ENCODE assay signal across 17 mouse cellular contexts in genomic region chr1:153292892-153293291, GRCm38 (mm10). TPM values are rescaled to one million over a fixed set of nuclear protein-coding genes. Genes with fewer than 3 reads are reported as not detected.
DNase-seq lines count a peak whose midpoint lies in the region; ATAC-seq lines count a peak whose summit lies in the region.
"Had no signal": no experiment of that assay in that cellular context is flagged by ENCODE, and none has a peak within 500 bp of the region (broad histone marks: within the 10 kb centered on the region; RNA-seq: fewer than 3 reads in every experiment).

No protein-coding gene starts in this region.

- no peaks in the 10 kb centered on the region for H3K27me3 ChIP-seq in heart, embryonic 10.5 days (ENCODE audit: insufficient read depth, poor library complexity, severe bottlenecking)
- H3K27me3 ChIP-seq in hindbrain, embryonic 14.5 days (ENCODE audit: control insufficient read depth, insufficient read depth, low read length), result no peaks in the 10 kb centered on the region
- no peaks in the 10 kb centered on the region for H3K27me3 ChIP-seq in hindbrain, embryonic 13.5 days
- no peaks in the 10 kb centered on the region for H3K27me3 ChIP-seq in neural tube, embryonic 13.5 days
- H3K27me3 ChIP-seq in neural tube, embryonic 15.5 days (replicated peaks), result no peaks in the 10 kb centered on the region
- H3K27me3 ChIP-seq: hindbrain, embryonic 12.5 days; midbrain, embryonic 12.5 days had no signal

- peak; percentile 75 for DNase-seq in heart, embryonic 10.5 days (ENCODE audit: low spot score)
- DNase-seq in heart, adult 9 months (ENCODE audit: low spot score in 2 of 2), result no peak
- no peak for DNase-seq in hindbrain, embryonic 14.5 days (ENCODE audit: low spot score)
- peak; percentile 20 for DNase-seq in retina, embryonic 14.5 days (ENCODE audit: low spot score)
- no peak for DNase-seq in left cerebral cortex, postnatal 4 days
- DNase-seq: B cell, adult 2 months; gastrocnemius, postnatal 14 days; kidney, adult 11 months; lung, adult 2 months; lung, postnatal 36 days; thymus, postnatal 36 days had no signal

- no peaks in the 10 kb centered on the region for H3K9me3 ChIP-seq in heart, embryonic 10.5 days
- no peaks in the 10 kb centered on the region for H3K9me3 ChIP-seq in hindbrain, embryonic 14.5 days (ENCODE audit: control insufficient read depth, low read length)
- no peaks in the 10 kb centered on the region for H3K9me3 ChIP-seq in hindbrain, embryonic 13.5 days
- H3K9me3 ChIP-seq in neural tube, embryonic 13.5 days, result no peaks in the 10 kb centered on the region
- no peaks in the 10 kb centered on the region for H3K9me3 ChIP-seq in neural tube, embryonic 15.5 days (replicated peaks)
- H3K9me3 ChIP-seq: hindbrain, embryonic 12.5 days; midbrain, embryonic 12.5 days had no signal

- peaks cover 57% of the 10 kb centered on the region for H3K4me1 ChIP-seq in heart, embryonic 10.5 days
- H3K4me1 ChIP-seq in hindbrain, embryonic 14.5 days (replicated peaks; ENCODE audit: control insufficient read depth, insufficient read depth, low read length), result peaks cover 15% of the 10 kb centered on the region; the same call in 1 of the 2 replicates
- peaks cover 19% of the 10 kb centered on the region for H3K4me1 ChIP-seq in hindbrain, embryonic 13.5 days (replicated peaks)
- peaks cover 12% of the 10 kb centered on the region for H3K4me1 ChIP-seq in neural tube, embryonic 13.5 days (replicated peaks)
- H3K4me1 ChIP-seq in neural tube, embryonic 15.5 days, result peaks cover 7% of the 10 kb centered on the region

- WGBS in heart, embryonic 10.5 days, result 37% methylated on average over 5 of the region's 5 CpGs
- 43% methylated on average over 5 of the region's 5 CpGs for WGBS in hindbrain, embryonic 14.5 days
- 56% methylated on average over 5 of the region's 5 CpGs for WGBS in hindbrain, embryonic 13.5 days
- WGBS in neural tube, embryonic 13.5 days, result 53% methylated on average over 5 of the region's 5 CpGs
- WGBS in neural tube, embryonic 15.5 days, result 48% methylated on average over 5 of the region's 5 CpGs

- H3K4me3 ChIP-seq in heart, embryonic 10.5 days, result no peak overlapping the region
- no peak overlapping the region for H3K4me3 ChIP-seq in hindbrain, embryonic 14.5 days (replicated peaks; ENCODE audit: low read length)
- H3K4me3 ChIP-seq in hindbrain, embryonic 13.5 days, result no peak overlapping the region
- H3K4me3 ChIP-seq in neural tube, embryonic 13.5 days, result no peak overlapping the region
- H3K4me3 ChIP-seq in neural tube, embryonic 15.5 days (replicated peaks), result no peak overlapping the region
- H3K4me3 ChIP-seq: hindbrain, embryonic 12.5 days; midbrain, embryonic 12.5 days had no signal

- intact Hi-C loops in left cerebral cortex, postnatal 4 days (cut with DNase I), result no loop called here

- ATAC-seq in hindbrain, embryonic 14.5 days (ENCODE audit: low FRiP score), result no peak
- no peak; the same call in 1 of the 2 replicates for ATAC-seq in hindbrain, embryonic 13.5 days (ENCODE audit: low FRiP score)
- ATAC-seq in neural tube, embryonic 13.5 days (ENCODE audit: low read depth), result no peak
- no peak for ATAC-seq in neural tube, embryonic 15.5 days (ENCODE audit: low FRiP score)

- H3K4me2 ChIP-seq in hindbrain, embryonic 14.5 days (replicated peaks), result no peak overlapping the region
- no peak overlapping the region for H3K4me2 ChIP-seq in hindbrain, embryonic 13.5 days
- H3K4me2 ChIP-seq in neural tube, embryonic 13.5 days, result no peak overlapping the region
- H3K4me2 ChIP-seq in neural tube, embryonic 15.5 days, result no peak overlapping the region
- H3K4me2 ChIP-seq: hindbrain, embryonic 12.5 days; liver, embryonic 11.5 days; midbrain, embryonic 12.5 days had no signal

- peak overlapping the region; percentile 67 for H3K27ac ChIP-seq in heart, embryonic 10.5 days
- H3K27ac ChIP-seq in hindbrain, embryonic 14.5 days, result no peak overlapping the region
- no peak overlapping the region for H3K27ac ChIP-seq in hindbrain, embryonic 13.5 days
- H3K27ac ChIP-seq in neural tube, embryonic 13.5 days (replicated peaks), result peak overlapping the region; percentile 24
- H3K27ac ChIP-seq in neural tube, embryonic 15.5 days (replicated peaks), result no peak overlapping the region
- H3K27ac ChIP-seq: hindbrain, embryonic 12.5 days; midbrain, embryonic 12.5 days had no signal

- H3K36me3 ChIP-seq in heart, embryonic 10.5 days, result 0 out of 2 replicates have a peak, but pooled peaks cover 4% of the 10 kb centered on the region
- H3K36me3 ChIP-seq in hindbrain, embryonic 14.5 days (replicated peaks; ENCODE audit: control insufficient read depth, insufficient read depth), result no peaks in the 10 kb centered on the region
- no peaks in the 10 kb centered on the region for H3K36me3 ChIP-seq in hindbrain, embryonic 13.5 days
- no peaks in the 10 kb centered on the region for H3K36me3 ChIP-seq in neural tube, embryonic 13.5 days
- no peaks in the 10 kb centered on the region for H3K36me3 ChIP-seq in neural tube, embryonic 15.5 days
- H3K36me3 ChIP-seq: hindbrain, embryonic 12.5 days; midbrain, embryonic 12.5 days had no signal

- H3K9ac ChIP-seq in hindbrain, embryonic 14.5 days, result 0 out of 2 replicates have a peak overlapping the region, but pooled peaks have one; percentile 8
- no peak overlapping the region for H3K9ac ChIP-seq in hindbrain, embryonic 13.5 days
- H3K9ac ChIP-seq in neural tube, embryonic 13.5 days, result no peak overlapping the region; the same call in 1 of the 2 replicates
- no peak overlapping the region for H3K9ac ChIP-seq in neural tube, embryonic 15.5 days (replicated peaks)
- H3K9ac ChIP-seq: hindbrain, embryonic 12.5 days; midbrain, embryonic 12.5 days had no signal

RNA-seq across cellular contexts. Expression of gene Lamc1, which starts 39.7 kb away (rescaled TPM):
- polyA plus RNA-seq in heart, embryonic 10.5 days (2016; fragmentation: Nextera tagmentation; extraction: Ambion mirVana), result 62.6 and 85.3 TPM in 2 replicates
- polyA plus RNA-seq in hindbrain, embryonic 14.5 days (2014; fragmentation: Nextera tagmentation; extraction: Ambion mirVana), result 28.1 and 29.2 TPM in 2 replicates
- polyA plus RNA-seq in hindbrain, embryonic 13.5 days (2015; fragmentation: Nextera tagmentation; extraction: Ambion mirVana), result 18.6 and 20.2 TPM in 2 replicates
- 25.8 and 27.7 TPM in 2 replicates for polyA plus RNA-seq in neural tube, embryonic 13.5 days (2015; fragmentation: Nextera tagmentation; extraction: Ambion mirVana)
- 17.1 and 22.8 TPM in 2 replicates for polyA plus RNA-seq in neural tube, embryonic 15.5 days (2015; fragmentation: Nextera tagmentation; extraction: Ambion mirVana)
- total RNA-seq in left cerebral cortex, postnatal 4 days (2021), result 10 to 100 TPM; 41.9 to 46.2 TPM

Comparison
In these comparisons a context has a peak if more than half of its experiments do, and no peak if none do; other contexts are left out.
1. DNase-seq: peak in heart, embryonic 10.5 days (single experiment) and retina, embryonic 14.5 days (single experiment); none in heart, adult 9 months (0 of 2), hindbrain, embryonic 14.5 days (single experiment) and left cerebral cortex, postnatal 4 days (single experiment).
2. H3K27ac ChIP-seq: peak in heart, embryonic 10.5 days (single experiment) and neural tube, embryonic 13.5 days (single experiment); none in hindbrain, embryonic 14.5 days (single experiment), hindbrain, embryonic 13.5 days (single experiment) and neural tube, embryonic 15.5 days (single experiment).